Mouse (Mus musculus): Measurements from ENCODE around the gene Atp2c1.

Gene Atp2c1

GRCm38 (mm10) chr9:105488363-105488762 lies 38.8 kb downstream of the Atp2c1 start:
- DNase-seq (ENCODE audit: low spot score in 2 of 2): no peak

GRCm38 (mm10) chr9:105484338-105485084 lies 42.6 kb downstream of the Atp2c1 start:
- no peak for DNase-seq (ENCODE audit: low spot score in 2 of 2)

GRCm38 (mm10) chr9:105483880-105484279 lies 43.2 kb downstream of the Atp2c1 start:
- no peak for DNase-seq (ENCODE audit: low spot score in 2 of 2)

GRCm38 (mm10) chr9:105482715-105483510 lies 44.2 kb downstream of the Atp2c1 start:
- no peak for DNase-seq (ENCODE audit: low spot score in 2 of 2)

- no peak for DNase-seq (ENCODE audit: low spot score in 2 of 2)
Observed at GRCm38 (mm10) chr9:105482070-105482469, 45.0 kb downstream of the Atp2c1 start.

- no peak for DNase-seq (ENCODE audit: low spot score in 2 of 2)
Observed at GRCm38 (mm10) chr9:105476134-105476533, 51.0 kb downstream of the Atp2c1 start.

GRCm38 (mm10) chr9:105474910-105475309 lies 52.2 kb downstream of the Atp2c1 start:
- no peak for DNase-seq (ENCODE audit: low spot score in 2 of 2)

GRCm38 (mm10) chr9:105467787-105468186 lies 59.3 kb downstream of the Atp2c1 start:
- DNase-seq (ENCODE audit: low spot score in 2 of 2): no peak

- no peak for DNase-seq (ENCODE audit: low spot score in 2 of 2)
Observed at GRCm38 (mm10) chr9:105461496-105461895, 65.6 kb downstream of the Atp2c1 start.

- DNase-seq (ENCODE audit: low spot score in 2 of 2): no peak
Observed at GRCm38 (mm10) chr9:105459032-105459431, 68.1 kb downstream of the Atp2c1 start.

GRCm38 (mm10) chr9:105408549-105408948 lies 118.6 kb downstream of the Atp2c1 start:
- DNase-seq (ENCODE audit: low spot score in 2 of 2): no peak

GRCm38 (mm10) chr9:105395218-105395627 lies 131.9 kb downstream of the Atp2c1 start, which contains the start of the genes Aste1 and Nek11:
Aste1 (plus strand) TSS chr9:105395392.
Nek11 (minus strand) TSS chr9:105395524.
- DNase-seq (ENCODE audit: low spot score in 2 of 2): peak; percentile 89 to 93

- DNase-seq (ENCODE audit: low spot score in 2 of 2): no peak
Observed at GRCm38 (mm10) chr9:105394720-105395119, 132.4 kb downstream of the Atp2c1 start.

GRCm38 (mm10) chr9:105390616-105391015 lies 136.5 kb downstream of the Atp2c1 start:
- no peak for DNase-seq (ENCODE audit: low spot score in 2 of 2)

- DNase-seq (ENCODE audit: low spot score in 2 of 2): peak; percentile 29 to 65
Observed at GRCm38 (mm10) chr9:105389289-105389688, 137.8 kb downstream of the Atp2c1 start.

GRCm38 (mm10) chr9:105387403-105387802 lies 139.7 kb downstream of the Atp2c1 start:
- no peak for DNase-seq (ENCODE audit: low spot score in 2 of 2)

- DNase-seq (ENCODE audit: low spot score in 2 of 2): no peak
Observed at GRCm38 (mm10) chr9:105379533-105380145, 147.5 kb downstream of the Atp2c1 start.

- DNase-seq (ENCODE audit: low spot score in 2 of 2): no peak
Observed at GRCm38 (mm10) chr9:105377622-105378021, 149.5 kb downstream of the Atp2c1 start.

GRCm38 (mm10) chr9:105376954-105377530 lies 150.1 kb downstream of the Atp2c1 start:
- DNase-seq (ENCODE audit: low spot score in 2 of 2): no peak

- no peak for DNase-seq (ENCODE audit: low spot score in 2 of 2)
Observed at GRCm38 (mm10) chr9:105376411-105376810, 150.7 kb downstream of the Atp2c1 start.

GRCm38 (mm10) chr9:105374361-105374760 lies 152.8 kb downstream of the Atp2c1 start:
- DNase-seq (ENCODE audit: low spot score in 2 of 2): no peak

- DNase-seq (ENCODE audit: low spot score in 2 of 2): no peak
Observed at GRCm38 (mm10) chr9:105368605-105369004, 158.5 kb downstream of the Atp2c1 start.

Data from spleen, postnatal 14 days (tissue).